Mouse (Mus musculus): ENCODE measurements at regions not wholly inside any gene's neighbourhood (a gene's known extent, or its start where the extent isn't known, plus 50 kb on each side); places are given as distances from the start of the nearest gene placed in this dataset.

DNA sequence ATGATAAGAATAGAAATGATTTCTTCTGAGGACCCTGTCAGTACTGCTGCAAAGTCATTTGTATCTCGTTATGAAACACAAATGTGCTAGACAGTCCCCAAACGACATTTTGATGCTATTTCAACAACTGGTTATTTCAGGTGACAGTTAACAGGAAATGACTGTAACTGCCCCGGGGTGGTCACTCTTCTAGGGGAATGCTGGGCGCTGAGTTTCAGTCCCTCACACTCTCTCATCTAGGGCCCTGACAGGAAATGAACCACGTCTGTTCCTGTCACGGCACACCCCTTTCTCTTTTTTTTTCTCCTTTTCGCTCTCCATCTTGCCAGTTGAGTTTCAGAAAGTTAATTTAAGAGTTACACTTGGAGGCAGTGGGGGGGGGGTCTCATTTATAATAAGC, 556.2 kb downstream of the Ccdc171 start:
- DNase-seq (ENCODE audit: low spot score in 2 of 2) = no peak
- intact Hi-C loops (cut with DNase I) = no loop called here

DNA sequence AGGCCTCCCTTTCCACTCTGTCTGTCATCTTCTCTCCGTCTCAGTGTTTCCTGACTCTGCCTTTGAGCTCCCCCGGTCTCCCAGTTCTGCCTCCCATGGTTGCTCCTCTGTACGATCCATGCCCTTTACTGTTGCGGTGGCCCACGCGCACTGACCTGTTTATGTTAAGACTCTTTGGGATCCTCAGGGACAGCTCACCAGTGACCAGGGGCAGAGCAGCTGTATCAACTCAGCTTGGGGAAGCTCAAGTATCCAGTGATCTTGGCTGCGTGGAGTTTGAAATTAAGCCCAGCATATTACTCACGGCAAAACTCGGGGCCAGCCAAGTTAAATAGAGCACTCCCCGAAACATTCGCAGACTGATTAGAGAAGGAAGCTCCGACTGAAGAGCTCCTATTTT, 562.8 kb downstream of the Ccdc171 start:
- intact Hi-C loops (cut with DNase I) = no loop called here
- DNase-seq (ENCODE audit: low spot score in 2 of 2) = no peak

DNA sequence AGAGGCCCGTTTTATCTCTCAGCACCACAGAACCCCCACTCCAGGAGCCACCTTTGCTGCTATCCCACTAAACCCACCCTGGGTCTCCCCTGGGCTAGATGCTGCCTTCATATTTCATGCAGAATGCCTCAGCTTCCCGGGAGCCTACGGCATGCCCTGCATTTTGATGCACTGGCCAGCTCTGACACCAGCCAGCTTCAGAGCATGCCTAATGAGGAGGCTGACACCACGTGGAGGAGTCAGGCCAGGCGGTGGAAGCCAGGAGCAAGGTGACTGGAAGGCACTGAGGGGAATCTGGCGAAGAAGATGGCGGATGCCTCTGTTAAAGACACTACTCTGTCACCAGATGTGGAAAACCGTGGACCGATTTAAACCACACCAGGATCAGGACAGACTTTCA, 567.2 kb downstream of the Ccdc171 start:
- intact Hi-C loops (cut with DNase I) = no loop called here
- no peak for DNase-seq (ENCODE audit: low spot score in 2 of 2)

DNA sequence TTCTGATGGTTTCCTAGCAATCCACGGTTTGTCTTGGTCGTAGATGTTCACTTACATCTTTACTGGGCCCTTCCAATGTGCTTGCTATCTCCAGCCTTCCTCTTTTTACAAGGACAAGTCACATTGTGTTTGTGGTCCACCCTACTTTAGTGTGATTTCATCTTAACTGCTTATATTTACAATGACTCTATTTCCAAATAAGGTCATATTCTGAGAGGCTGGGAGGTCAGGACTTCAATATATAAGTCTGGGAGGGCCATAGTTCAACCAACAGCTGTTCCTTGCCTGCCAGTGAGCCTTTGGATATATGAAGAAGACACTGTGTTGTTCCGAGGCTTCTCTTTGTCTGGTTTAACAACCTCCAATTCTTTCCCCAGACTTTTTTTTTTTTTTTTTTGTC, 569.9 kb downstream of the Ccdc171 start:
- no peak for DNase-seq (ENCODE audit: low spot score in 2 of 2)
- intact Hi-C loops (cut with DNase I) = no loop called here

DNA sequence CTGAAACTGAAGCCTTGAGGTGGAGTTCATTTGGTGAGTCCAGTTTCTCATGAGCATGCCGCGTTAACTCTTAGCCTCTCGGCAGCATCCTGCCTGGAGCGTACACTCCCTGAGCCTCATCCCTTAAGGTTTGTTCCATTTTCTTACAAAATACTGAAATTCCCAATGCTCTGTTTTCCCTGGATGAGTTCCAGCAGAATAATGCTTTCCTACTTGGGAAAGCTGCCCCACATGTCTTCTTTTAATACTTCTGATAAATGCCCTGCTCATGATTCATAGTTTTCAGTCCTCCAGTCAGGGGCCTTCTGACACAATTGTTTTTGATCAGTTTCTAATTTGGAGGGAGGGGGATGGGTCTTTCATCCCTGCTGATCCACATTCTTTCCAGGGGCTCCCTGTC, 570.7 kb downstream of the Ccdc171 start:
- no peak for DNase-seq (ENCODE audit: low spot score in 2 of 2)
- intact Hi-C loops (cut with DNase I) = no loop called here

DNA sequence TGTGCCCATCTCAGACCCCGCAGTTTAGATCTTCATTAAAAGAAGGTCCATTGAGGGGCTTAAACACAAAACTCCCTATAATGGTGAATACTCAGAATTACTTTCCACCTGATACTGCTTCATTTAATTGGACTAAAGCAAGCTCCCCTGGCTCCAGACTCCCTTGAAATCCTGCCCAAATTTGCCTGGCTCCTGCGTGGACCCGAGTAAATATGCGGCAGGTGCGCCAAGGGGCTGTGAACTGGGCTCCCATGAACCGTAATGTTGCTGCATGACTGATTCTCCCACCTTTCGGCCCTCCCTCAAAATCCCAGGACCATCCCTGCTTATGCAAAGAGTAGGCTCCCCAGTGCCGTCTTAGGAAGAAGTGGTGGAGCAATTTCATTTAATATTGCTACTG, 573.7 kb downstream of the Ccdc171 start:
- intact Hi-C loops (cut with DNase I) = no loop called here
- no peak for DNase-seq (ENCODE audit: low spot score in 2 of 2)

DNA sequence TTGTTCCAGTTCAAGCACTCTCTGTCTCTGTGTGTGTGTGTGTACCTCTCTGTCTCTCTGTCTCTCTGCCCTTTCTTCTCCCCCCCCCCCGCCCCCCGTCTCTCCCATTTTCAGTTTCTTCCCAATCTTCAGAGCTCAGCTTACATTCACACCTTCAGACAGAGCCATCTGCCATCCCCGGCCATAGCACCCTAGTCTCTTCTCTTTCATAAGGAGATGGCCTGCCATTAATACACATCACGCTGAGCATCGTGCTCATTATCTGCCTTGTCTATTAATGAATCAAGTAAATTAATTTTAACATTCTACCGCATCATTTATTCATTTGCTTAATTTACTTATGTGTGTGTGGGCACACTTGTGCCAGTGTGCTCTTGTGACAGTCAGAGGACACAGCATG, 573.2 kb downstream of the Bnc2 start:
- intact Hi-C loops (cut with DNase I) = no loop called here
- no peak for DNase-seq (ENCODE audit: low spot score in 2 of 2)

DNA sequence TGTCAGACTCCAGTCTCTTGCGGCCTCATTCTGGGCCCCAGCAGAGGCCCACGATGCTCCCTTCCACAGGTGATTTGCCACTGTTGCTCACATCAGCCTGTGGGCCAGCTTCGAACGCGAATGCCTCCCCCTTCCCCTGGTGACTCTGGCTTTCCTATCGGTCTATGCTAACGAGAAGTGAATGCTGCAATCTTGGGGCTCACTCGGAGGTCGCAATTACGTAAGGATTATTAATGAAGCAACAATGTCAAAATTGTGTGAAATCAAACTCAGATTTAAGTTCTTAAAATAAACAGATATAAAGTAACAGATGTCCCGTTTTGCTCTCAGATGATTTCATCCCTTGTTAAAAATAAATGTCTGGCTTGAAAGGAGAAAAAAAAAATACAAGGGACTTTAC, 572.3 kb downstream of the Bnc2 start:
- intact Hi-C loops (cut with DNase I) = no loop called here
- no peak for DNase-seq (ENCODE audit: low spot score in 2 of 2)

DNA sequence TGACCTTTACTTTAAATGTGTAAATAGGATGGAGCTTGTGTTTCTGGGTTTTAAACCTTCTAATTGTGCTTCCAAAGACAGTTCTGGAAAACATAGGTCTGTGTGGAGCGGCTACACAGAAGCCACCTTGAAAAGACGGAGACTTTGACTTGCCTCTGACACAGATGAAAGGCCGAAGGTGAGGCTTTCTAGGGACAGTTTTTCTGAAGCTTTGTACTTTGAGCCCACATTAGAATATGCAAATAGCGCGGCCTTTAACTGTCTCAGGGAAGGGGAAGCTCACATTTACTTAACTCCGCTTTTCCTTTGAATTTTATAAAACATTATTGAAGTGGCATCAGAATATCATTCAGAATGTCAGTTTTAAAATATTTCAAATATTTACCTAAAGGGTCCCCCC, 566.5 kb downstream of the Bnc2 start:
- intact Hi-C loops (cut with DNase I) = no loop called here
- DNase-seq (ENCODE audit: low spot score in 2 of 2) = no peak

DNA sequence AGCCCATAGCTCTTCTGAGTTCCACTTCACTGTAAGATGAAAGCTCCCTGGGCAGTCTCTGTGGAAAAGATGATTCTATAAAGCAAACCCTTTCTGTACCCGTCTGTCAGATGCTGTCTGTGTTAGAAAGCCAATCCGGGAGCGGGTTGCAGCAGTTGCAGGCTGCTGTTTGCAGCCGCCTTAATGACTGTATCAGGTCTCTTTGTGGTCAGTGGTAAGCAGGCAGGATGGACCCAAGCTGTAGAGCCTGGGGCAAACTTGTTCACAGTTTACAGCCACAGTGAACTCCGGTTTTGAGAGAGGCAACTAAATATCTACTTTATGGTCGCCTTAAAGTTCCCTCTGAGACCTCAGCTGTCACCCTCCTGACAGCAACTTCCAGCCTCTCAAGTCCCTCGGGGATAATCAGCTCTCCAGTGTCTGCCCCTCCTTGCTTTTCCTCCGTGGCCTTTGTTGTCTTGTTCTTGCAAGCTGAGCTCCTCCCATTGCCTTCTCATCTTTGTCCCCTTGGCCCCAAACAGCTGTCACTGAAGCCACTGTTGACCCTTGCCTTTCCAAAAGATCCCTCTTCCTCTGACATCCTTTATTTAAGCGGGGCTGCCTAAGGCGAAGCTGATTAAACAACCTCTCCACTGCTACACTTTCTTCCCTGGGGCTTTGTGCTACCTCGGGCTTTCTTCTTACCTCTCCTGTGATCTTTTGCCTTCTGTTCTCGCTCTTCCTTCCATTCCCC, 565.1 kb downstream of the Bnc2 start:
- no peak for DNase-seq (ENCODE audit: low spot score in 2 of 2)

DNA sequence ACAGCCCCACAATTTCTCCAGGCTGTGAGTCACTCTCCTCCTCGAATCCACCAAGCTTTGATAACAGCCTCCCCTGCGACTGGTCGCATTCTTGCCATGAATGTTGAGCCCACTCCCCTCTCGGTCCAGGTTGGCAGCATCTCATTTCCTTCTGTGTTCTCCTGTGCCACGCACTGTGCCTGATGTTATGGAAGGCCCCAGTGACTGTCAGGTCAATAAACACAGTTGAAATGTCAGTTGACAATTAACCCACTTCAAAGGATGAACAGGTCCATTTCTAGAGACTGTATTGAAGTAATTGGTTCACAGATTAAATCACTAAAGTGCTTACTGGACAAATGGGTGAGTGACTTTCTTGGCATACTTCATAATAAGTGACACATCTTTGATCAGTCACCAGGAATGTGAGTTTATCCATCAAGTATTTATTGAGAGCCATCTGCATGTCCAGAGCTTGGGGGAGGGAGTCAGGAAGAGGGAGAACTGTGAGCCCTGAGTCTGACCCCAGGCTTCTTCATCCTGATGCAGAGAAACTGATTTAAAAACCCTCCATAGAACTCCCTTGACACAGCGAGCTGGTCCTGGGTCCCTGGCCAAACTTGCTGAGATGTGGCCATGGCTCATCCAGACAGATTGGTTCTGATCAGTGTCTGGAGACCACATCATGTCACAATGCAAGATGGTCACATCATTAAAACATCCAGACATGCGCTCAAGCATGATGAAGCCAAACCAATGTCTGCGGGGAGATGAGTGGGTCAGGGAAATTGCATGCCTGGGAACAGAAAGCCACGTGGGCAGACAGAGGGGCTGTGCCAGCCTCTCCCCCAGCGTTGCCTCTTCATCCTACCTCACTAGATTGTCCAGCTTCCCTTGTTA, 560.7 kb downstream of the Bnc2 start:
- DNase-seq (ENCODE audit: low spot score in 2 of 2) = no peak
- intact Hi-C loops (cut with DNase I) = no loop called here

More for the DNA sequence above, 565.1 kb downstream of the Bnc2 start:
- intact Hi-C loops (cut with DNase I) = no loop called here

DNA sequence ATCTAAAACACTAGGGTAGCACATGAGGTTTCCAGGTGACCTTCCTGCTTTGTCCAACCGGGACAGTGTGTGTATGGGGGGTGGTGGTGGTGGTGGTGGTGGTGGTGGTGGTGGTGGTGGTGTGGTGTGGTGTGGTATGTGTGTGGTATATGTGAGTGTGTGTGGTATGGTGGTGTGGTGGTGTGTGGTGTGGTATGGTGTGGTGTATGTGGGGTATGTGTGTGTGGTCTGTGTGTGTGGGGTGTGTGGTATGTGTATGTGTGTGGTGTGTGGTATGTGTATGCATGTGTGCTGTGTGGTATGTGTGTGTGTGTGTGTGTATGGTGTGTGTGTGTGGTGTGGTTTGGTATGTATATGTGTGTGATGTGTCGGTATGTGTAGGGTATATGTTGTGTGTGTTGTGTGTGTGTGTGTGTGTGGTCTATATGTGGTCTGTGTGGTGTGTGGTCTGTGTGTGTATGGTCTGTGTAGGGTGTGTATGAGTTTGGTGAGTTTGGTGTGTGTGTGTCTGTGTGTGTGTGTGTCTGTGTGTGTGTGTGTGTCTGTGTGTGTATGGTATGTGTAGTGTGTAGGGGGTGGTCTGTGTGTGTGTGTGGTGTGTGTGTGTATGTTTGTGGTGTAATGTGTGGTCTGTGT, 556.7 kb downstream of the Bnc2 start:
- intact Hi-C loops (cut with DNase I) = no loop called here
- no peak for DNase-seq (ENCODE audit: low spot score in 2 of 2)

DNA sequence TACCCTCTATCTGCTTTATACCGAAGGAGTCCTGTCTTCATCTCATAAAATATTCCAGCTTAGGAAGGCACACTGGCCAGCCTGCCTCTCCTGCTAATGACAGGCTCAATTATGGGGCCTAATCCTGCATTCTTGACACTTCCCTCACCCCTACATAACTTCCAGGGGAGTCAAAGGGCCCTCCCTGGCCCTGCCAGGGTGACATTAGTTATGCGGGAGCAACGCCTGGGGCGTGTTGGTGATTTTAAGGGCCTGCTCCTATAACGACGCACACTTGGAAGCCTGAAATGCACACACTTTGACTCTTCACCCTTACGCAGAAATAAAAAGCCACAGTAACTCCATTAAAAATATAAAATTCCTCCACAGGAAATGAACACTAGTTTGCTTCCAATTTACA, 555.5 kb downstream of the Bnc2 start:
- no peak for DNase-seq (ENCODE audit: low spot score in 2 of 2)
- intact Hi-C loops (cut with DNase I) = no loop called here

DNA sequence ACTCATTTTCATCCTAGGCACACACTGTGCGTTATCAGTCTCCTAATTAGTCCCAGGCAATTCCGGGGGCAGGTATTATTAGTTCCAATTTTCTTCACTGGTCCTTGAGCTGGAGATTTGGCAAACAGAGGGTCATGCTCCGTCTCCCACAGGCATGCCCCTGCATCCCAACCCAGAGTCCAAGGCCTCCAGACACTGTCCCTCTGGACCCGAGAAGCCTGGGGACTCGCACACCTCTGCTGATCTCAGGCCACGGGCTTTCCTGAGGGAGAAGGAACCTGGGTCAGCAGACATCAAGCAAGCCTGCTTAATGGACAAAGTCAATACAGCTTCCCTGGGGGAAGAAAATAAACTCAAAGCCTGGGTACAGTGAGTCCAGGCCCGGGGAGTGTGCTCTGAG, 554.7 kb downstream of the Bnc2 start:
- intact Hi-C loops (cut with DNase I) = no loop called here
- no peak for DNase-seq (ENCODE audit: low spot score in 2 of 2)

DNA sequence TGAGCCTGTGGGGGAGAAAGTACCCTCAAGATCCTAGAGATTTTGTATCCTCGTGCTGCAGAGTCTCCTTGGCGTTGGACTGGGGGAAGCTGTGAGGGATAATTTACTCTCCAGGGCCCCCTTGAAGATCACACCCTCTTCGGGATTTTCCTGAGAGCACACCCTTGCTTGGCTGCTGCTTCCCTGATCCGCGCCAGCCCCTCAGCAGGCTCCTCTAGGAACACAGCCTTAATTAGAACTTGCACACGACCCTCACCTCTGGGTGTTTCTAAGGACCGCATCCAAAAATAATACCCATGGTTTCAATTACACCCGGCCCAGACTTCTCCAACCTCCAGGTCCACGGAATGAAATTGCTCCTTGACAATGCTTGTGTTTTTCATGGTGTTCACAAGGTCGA, 553.6 kb downstream of the Bnc2 start:
- no peak for DNase-seq (ENCODE audit: low spot score in 2 of 2)
- intact Hi-C loops (cut with DNase I) = no loop called here

DNA sequence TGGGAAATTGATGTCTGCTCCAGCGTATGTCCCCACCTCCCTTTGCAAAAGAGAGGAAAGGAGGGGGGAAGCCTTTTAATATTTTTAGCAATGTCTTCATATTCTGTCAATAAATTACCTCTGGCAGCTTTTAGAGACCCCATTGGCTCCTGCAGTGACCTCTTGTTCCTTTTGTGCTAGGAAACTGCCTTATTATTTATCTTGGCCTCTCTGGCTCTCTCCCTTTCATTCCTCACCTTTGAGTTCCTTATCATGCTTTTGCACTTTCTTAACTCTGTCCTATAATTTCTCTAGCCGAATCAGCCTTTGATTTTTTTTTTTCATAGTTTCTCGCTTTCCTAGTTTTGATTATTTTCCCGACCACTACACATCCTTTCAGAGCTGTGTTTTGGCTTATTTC, 548.7 kb downstream of the Bnc2 start:
- no peak for DNase-seq (ENCODE audit: low spot score in 2 of 2)
- intact Hi-C loops (cut with DNase I) = no loop called here

DNA sequence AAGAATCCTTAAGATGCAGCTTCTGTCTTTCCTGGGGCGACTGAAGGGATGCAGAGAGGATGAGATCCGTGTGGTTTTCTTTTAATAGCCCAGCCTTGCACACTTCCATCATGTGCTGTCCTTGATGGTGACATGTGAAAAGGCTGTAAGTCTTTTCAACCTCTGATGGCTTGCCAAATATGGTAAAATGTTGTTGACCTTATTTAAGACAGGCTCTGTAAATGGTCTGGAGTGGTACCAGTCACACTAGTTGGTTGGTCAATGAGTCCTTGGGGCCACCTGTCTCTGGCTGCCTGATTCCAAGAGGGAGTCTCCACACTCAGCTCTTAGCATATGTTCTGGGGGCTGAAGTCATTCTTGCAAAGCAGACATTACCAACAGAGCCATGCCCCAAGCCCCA, 547.7 kb downstream of the Bnc2 start:
- intact Hi-C loops (cut with DNase I) = no loop called here
- DNase-seq (ENCODE audit: low spot score in 2 of 2) = no peak

DNA sequence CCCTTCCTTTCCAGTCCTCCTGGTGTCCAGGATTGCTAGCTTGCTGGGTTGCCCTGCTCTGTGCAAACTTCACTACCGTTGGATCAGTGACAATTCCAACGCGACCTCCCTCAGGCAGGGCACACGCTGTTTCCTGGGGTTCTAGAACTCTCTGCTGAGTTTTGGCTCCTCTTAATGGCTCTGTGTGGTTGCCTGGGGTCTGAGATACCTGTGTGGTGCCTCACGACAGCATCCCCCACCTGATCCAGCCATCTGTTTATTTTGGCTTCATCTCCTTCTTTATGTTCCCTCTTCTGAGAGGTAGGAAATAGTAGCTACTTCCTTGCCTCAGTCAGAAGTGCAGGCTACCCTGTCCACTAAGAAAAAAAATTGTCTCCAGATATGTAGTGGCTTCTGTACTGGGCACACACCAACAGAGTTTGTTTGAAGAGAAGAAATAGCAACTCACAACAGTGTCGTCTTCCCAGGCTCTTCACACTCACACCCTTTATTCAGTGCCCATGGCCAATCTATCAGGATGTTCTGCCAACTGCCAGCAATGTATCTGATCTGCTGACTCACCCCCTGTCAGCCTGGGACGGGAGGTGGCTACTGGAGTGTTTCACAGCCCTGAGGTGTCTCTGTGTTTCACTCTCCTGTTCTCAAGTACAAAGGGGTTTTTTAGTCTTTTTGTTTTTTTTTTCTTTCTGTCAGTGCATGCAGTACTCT, 544.1 kb downstream of the Bnc2 start:
- intact Hi-C loops (cut with DNase I) = no loop called here
- DNase-seq (ENCODE audit: low spot score in 2 of 2) = no peak

DNA sequence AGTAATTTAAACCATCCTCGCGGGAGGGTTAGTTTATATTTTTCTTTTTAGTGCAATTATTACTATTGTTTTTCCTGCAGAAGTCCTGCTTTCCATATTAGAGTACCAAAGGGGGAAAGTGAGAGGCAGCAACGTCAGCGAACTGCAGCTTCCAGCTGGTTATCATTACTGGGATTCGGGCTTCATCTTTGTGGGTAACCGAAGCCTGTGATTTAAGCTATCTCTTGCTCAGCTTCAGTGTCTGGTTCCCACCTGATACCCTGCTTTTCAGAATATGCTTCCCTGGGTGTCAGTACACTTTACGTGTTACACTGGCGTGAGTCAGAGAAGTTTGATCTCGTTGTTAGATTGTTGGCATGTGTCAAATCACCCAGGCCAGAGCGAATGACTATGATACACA, 539.3 kb downstream of the Bnc2 start:
- intact Hi-C loops (cut with DNase I) = no loop called here
- no peak for DNase-seq (ENCODE audit: low spot score in 2 of 2)

DNA sequence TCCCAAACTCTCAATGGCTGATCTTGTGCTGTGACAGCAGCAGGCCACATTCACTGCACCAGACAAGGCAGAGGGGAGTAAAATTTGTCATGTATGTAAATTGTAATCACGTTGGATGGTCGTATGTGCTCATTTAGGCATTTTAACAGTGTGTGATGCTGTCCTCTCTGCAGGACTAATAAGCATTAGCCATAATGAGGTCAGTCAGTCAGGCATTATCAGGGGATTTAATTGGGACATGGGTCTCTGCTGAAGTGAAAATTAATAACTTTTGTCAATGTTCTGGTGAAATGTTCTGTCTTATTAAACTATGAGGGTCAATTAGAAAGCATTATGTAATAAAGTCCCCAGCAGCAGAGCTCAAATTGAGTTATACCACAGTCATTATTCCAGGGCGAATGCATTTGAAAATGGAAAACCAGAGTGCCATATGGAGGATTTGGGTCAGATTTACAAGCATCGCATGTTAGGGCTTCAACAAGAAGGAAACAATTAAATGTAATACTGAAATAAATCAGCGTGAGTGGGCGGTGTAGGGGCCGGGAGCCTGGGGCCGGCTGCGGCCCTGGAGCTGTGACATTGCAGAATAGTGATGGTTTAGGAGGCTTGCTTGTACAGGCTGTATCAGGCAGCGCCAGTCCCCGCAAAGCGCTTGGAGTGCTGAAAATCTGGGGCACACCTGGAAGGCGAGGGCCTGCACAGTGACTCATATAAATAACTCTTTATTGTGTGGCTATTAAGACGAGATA, 537.7 kb downstream of the Bnc2 start:
- DNase-seq (ENCODE audit: low spot score in 2 of 2) = no peak
- intact Hi-C loops (cut with DNase I) = no loop called here
